Mouse (Mus musculus) CH12.LX (cell line): ENCODE results near the gene 1700013G24Rik. TPM values are rescaled to one million over a fixed set of nuclear protein-coding genes. Genes with fewer than 3 reads are reported as not detected.

Source experiments
- DNase-seq: peaks from one replicate; pipeline ENCODE4 v3.0.0-alpha.2; 2013; ENCODE audit errors: extremely low read depth
- H3K27ac ChIP-seq: 2 replicates; pipeline ENCODE4 v1.5.1; 2012; ENCODE audit warnings: low read depth, mild to moderate bottlenecking, control low read depth, moderate library complexity; ENCODE audit not compliant: insufficient read depth
- H3K27me3 ChIP-seq: replicated peaks from 2 replicates; pipeline ENCODE3; 2012; ENCODE audit warnings: inconsistent platforms
- H3K36me3 ChIP-seq, 2 experiments: replicated peaks in 1 of 2; 2 replicates each; pipeline versions ENCODE3 to v1.6.1; 2012; ENCODE audit warnings: inconsistent platforms in 1 of 2, low read length in 1 of 2, mild to moderate bottlenecking in 1 of 2, mixed read lengths in 1 of 2, moderate library complexity in 1 of 2; ENCODE audit not compliant: control insufficient read depth in 1 of 2, insufficient read depth in 1 of 2
- H3K4me1 ChIP-seq, 2 experiments: 2 replicates each; pipeline ENCODE4 v1.6.1; 2012; ENCODE audit warnings: inconsistent platforms in 1 of 2, moderate library complexity in 1 of 2; ENCODE audit not compliant: insufficient read depth in 2 of 2, control insufficient read depth in 1 of 2
- H3K4me2 ChIP-seq: 2 replicates; pipeline ENCODE4 v1.6.1; 2012; ENCODE audit warnings: low read depth, mild to moderate bottlenecking, control low read depth; ENCODE audit not compliant: poor library complexity, insufficient read depth, severe bottlenecking
- H3K4me3 ChIP-seq, 3 experiments: fragments of 150-350 bp in 1 of 3; sonication (generic) in 1 of 3; replicated peaks in 1 of 3; 2 replicates each; pipeline versions ENCODE3 to v1.5.1; 2011 to 2012; ENCODE audit warnings: low read depth in 2 of 3, low read length in 2 of 3, mild to moderate bottlenecking in 2 of 3, moderate library complexity in 2 of 3, control low read depth in 1 of 3, improper control_type of control experiment in 1 of 3, inconsistent platforms in 1 of 3, mixed read lengths in 1 of 3; ENCODE audit not compliant: poor library complexity in 1 of 3
- H3K79me2 ChIP-seq: replicated peaks from 2 replicates; pipeline ENCODE4 v1.6.1; 2012; ENCODE audit warnings: mild to moderate bottlenecking, moderate library complexity; ENCODE audit not compliant: control insufficient read depth, poor library complexity, insufficient read depth, severe bottlenecking; ENCODE audit errors: extremely low read depth
- H3K9ac ChIP-seq: 2 replicates; pipeline ENCODE4 v1.6.1; 2012; ENCODE audit warnings: low read depth, mild to moderate bottlenecking, control low read depth, moderate library complexity; ENCODE audit not compliant: insufficient read depth
- H3K9me3 ChIP-seq: replicated peaks from 2 replicates; pipeline ENCODE3; 2012; ENCODE audit warnings: low read length, inconsistent platforms, mixed read lengths
- BHLHE40 ChIP-seq: IDR thresholded peaks from 2 replicates; pipeline ENCODE4 v1.6.1; 2011; ENCODE audit warnings: mild to moderate bottlenecking, low read depth, low read length, improper control_type of control experiment
- CHD1 ChIP-seq: IDR thresholded peaks from 2 replicates; pipeline ENCODE4 v1.6.1; 2012; ENCODE audit warnings: low read depth, low read length, improper control_type of control experiment, inconsistent platforms
- CTCF ChIP-seq, 2 experiments: IDR thresholded peaks in 1 of 2; conservative IDR thresholded peaks in 1 of 2; 2 replicates each; pipeline ENCODE4 v1.5.1; 2011 to 2012; ENCODE audit warnings: low read depth in 2 of 2, low read length in 2 of 2, improper control_type of control experiment in 1 of 2, inconsistent platforms in 1 of 2, mild to moderate bottlenecking in 1 of 2, moderate library complexity in 1 of 2
- E2F4 ChIP-seq: IDR thresholded peaks from 2 replicates; pipeline ENCODE4 v1.6.1; 2011; ENCODE audit warnings: low read depth, low read length, improper control_type of control experiment; ENCODE audit not compliant: insufficient replicate concordance
- ELF1 ChIP-seq: IDR thresholded peaks from 2 replicates; pipeline ENCODE4 v1.6.1; 2014; ENCODE audit warnings: low read depth, mild to moderate bottlenecking, inconsistent platforms, low read length, improper control_type of control experiment
- ETS1 ChIP-seq: conservative IDR thresholded peaks from 2 replicates; pipeline ENCODE4 v1.6.1; 2012; ENCODE audit warnings: low read depth, mild to moderate bottlenecking, inconsistent platforms, low read length, improper control_type of control experiment, moderate library complexity
- GABPA ChIP-seq: IDR thresholded peaks from 2 replicates; pipeline ENCODE4 v1.6.1; 2012; ENCODE audit warnings: low read depth, low read length, improper control_type of control experiment, inconsistent platforms; ENCODE audit not compliant: insufficient replicate concordance
- JUND ChIP-seq: conservative IDR thresholded peaks from 2 replicates; pipeline ENCODE4 v1.6.1; 2011; ENCODE audit warnings: low read depth, low read length, improper control_type of control experiment
- KAT2A ChIP-seq: IDR thresholded peaks from 2 replicates; pipeline ENCODE4 v1.6.1; 2012; ENCODE audit warnings: low read length, improper control_type of control experiment, inconsistent platforms; ENCODE audit not compliant: insufficient replicate concordance
- MAZ ChIP-seq: IDR thresholded peaks from 2 replicates; pipeline ENCODE4 v1.6.1; 2012; ENCODE audit warnings: low read depth, mild to moderate bottlenecking, inconsistent platforms, low read length, improper control_type of control experiment, moderate library complexity
- MEF2A ChIP-seq: IDR thresholded peaks from 2 replicates; pipeline ENCODE4 v1.6.1; 2014; ENCODE audit warnings: low read depth, mild to moderate bottlenecking, inconsistent platforms, low read length, improper control_type of control experiment, borderline replicate concordance
- MXI1 ChIP-seq: IDR thresholded peaks from 2 replicates; pipeline ENCODE4 v1.6.1; 2011; ENCODE audit warnings: mild to moderate bottlenecking, low read depth, low read length, improper control_type of control experiment
- MYC ChIP-seq: IDR thresholded peaks from 2 replicates; pipeline ENCODE4 v1.6.1; 2011; ENCODE audit warnings: low read depth, mild to moderate bottlenecking, improper control_type of control experiment, low read length
- NRF1 ChIP-seq: IDR thresholded peaks from 2 replicates; pipeline ENCODE4 v1.6.1; 2014; ENCODE audit warnings: low read depth, mild to moderate bottlenecking, inconsistent platforms, low read length, improper control_type of control experiment, moderate library complexity
- PAX5 ChIP-seq: IDR thresholded peaks from 2 replicates; pipeline ENCODE4 v1.6.1; 2012; ENCODE audit warnings: low read length, inconsistent platforms, mixed read lengths
- RAD21 ChIP-seq: IDR thresholded peaks from 2 replicates; pipeline ENCODE4 v1.6.1; 2011; ENCODE audit warnings: low read depth, mild to moderate bottlenecking, low read length, improper control_type of control experiment, moderate library complexity
- RCOR1 ChIP-seq: conservative IDR thresholded peaks from 2 replicates; pipeline ENCODE4 v1.6.1; 2012; ENCODE audit warnings: low read depth, mild to moderate bottlenecking, inconsistent platforms, low read length, improper control_type of control experiment
- SMC3 ChIP-seq: IDR thresholded peaks from 2 replicates; pipeline ENCODE4 v1.6.1; 2011; ENCODE audit warnings: low read depth, low read length, improper control_type of control experiment
- UBTF ChIP-seq: IDR thresholded peaks from 2 replicates; pipeline ENCODE4 v1.6.1; 2012; ENCODE audit warnings: low read depth, mild to moderate bottlenecking, inconsistent platforms, low read length, improper control_type of control experiment, moderate library complexity
- USF1 ChIP-seq: IDR thresholded peaks from 2 replicates; pipeline ENCODE4 v1.6.1; 2014; ENCODE audit warnings: low read depth, mild to moderate bottlenecking, inconsistent platforms, low read length, improper control_type of control experiment
- USF2 ChIP-seq: conservative IDR thresholded peaks from 2 replicates; pipeline ENCODE4 v1.6.1; 2011; ENCODE audit warnings: low read depth, low read length, improper control_type of control experiment
- ZC3H11A ChIP-seq: IDR thresholded peaks from 2 replicates; pipeline ENCODE4 v1.6.1; 2012; ENCODE audit warnings: low read depth, mild to moderate bottlenecking, inconsistent platforms, low read length, improper control_type of control experiment
- ZKSCAN1 ChIP-seq: IDR thresholded peaks from 2 replicates; pipeline ENCODE4 v1.6.1; 2012; ENCODE audit warnings: low read depth, inconsistent platforms, low read length, improper control_type of control experiment, borderline replicate concordance
- dilution Hi-C: fragments of 300-500 bp; cut with MboI; formaldehyde crosslinking; loops from 2 replicates; pipeline ENCODE4 v1.14.3; 2020; ENCODE audit warnings: low sequenced_read_pairs; ENCODE audit not compliant: extremely low pct_unique_long_range_greater_than_20kb, extremely low pct_ligation_motif_present
- in situ Hi-C: fragments of 300-500 bp; cut with MboI; formaldehyde crosslinking; loops from 3 replicates; pipeline ENCODE4 v1.14.3; 2019; ENCODE audit warnings: low sequenced_read_pairs, low pct_ligation_motif_present, low pct_unique_long_range_greater_than_20kb, mixed read lengths
- polyA plus RNA-seq: library from polyadenylated mRNA; unstranded; fragments of >175 nt; gene quantifications from 2 replicates; pipeline ENCODE4 v1.2.1, GENCODE M21; 2012; ENCODE audit warnings: low read depth; ENCODE audit not compliant: insufficient read length
- total RNA-seq, 2 experiments: library from RNA; depleted of rRNA; stranded (reverse); fragments of 300-350 nt in 1 of 2; fragments of >200 nt in 1 of 2; gene quantifications; 2 replicates each; pipeline ENCODE4 v1.2.3; 2012 to 2014

Gene 1700013G24Rik
- total and polyA plus RNA-seq, 3 experiments, result not detected

GRCm38 (mm10) chr4:137449715-137450114, 3.4 kb upstream of the 1700013G24Rik start:
- H3K4me3 ChIP-seq, result no peak overlapping the region
- H3K79me2 ChIP-seq, result no peaks in the 10 kb centered on the region
- no peak overlapping the region for H3K9ac ChIP-seq
- in situ Hi-C loops, result loop anchor here (5.0 to 25.0 kb wide), 2 partner anchors 98 to 362 kb away; no protein-coding TSS in a partner anchor
- H3K9me3 ChIP-seq, result no peaks in the 10 kb centered on the region
- H3K27ac ChIP-seq, result no peak overlapping the region
- dilution Hi-C loops, result no loop called here
- H3K27me3 ChIP-seq, result no peaks in the 10 kb centered on the region
- no peaks in the 10 kb centered on the region for H3K36me3 ChIP-seq
- H3K4me1 ChIP-seq, result peaks cover 26 to 51% of the 10 kb centered on the region in 2 experiments
- TF ChIP-seq MEF2A (no peak), NRF1 (no peak), RCOR1 (no peak), ELF1 (no peak), ETS1 (no peak), PAX5 (no peak), CHD1 (no peak), CTCF (conservative IDR thresholded peaks at IDR 0.05 in 1 of 2, IDR thresholded peaks at IDR 0.05 in 1 of 2; ENCODE audit: low read depth in 2 of 2, low read length in 2 of 2) (no peak), MYC (no peak), BHLHE40 (no peak), USF1 (no peak)
- DNase-seq, result no peak
- no peak overlapping the region for H3K4me2 ChIP-seq

- no peak overlapping the region for H3K27ac ChIP-seq
- TF ChIP-seq ETS1 (no peak), UBTF (no peak), USF1 (no peak), GABPA (no peak), CTCF (conservative IDR thresholded peaks at IDR 0.05 in 1 of 2, IDR thresholded peaks at IDR 0.05 in 1 of 2; ENCODE audit: low read depth in 2 of 2, low read length in 2 of 2) (no peak), MXI1 (no peak), ZKSCAN1 (no peak), E2F4 (no peak), ELF1 (no peak), BHLHE40 (no peak), SMC3 (no peak), CHD1 (no peak), RCOR1 (no peak), KAT2A (no peak), JUND (no peak), USF2 (no peak), ZC3H11A (no peak), RAD21 (no peak), MEF2A (no peak), MAZ (no peak)
- H3K79me2 ChIP-seq, result no peaks in the 10 kb centered on the region
- no peaks in the 10 kb centered on the region for H3K9me3 ChIP-seq
- H3K4me1 ChIP-seq, result peaks cover 23 to 35% of the 10 kb centered on the region in 2 experiments
- no peak overlapping the region for H3K4me3 ChIP-seq
- in situ Hi-C loops (no loop called here), dilution Hi-C loops (no loop called here)
- DNase-seq, result no peak
- no peaks in the 10 kb centered on the region for H3K36me3 ChIP-seq
- no peak overlapping the region for H3K9ac ChIP-seq
- H3K4me2 ChIP-seq, result no peak overlapping the region
- H3K27me3 ChIP-seq, result no peaks in the 10 kb centered on the region
Observed at GRCm38 (mm10) chr4:137452190-137452589, 894 bp upstream of the 1700013G24Rik start.
